In genomic region chr4:32055151-32056052, GRCm38 (mm10) we compare ENCODE assay signal across 8 mouse cellular contexts.
DNase-seq lines count a peak whose midpoint lies in the region; ATAC-seq lines count a peak whose summit lies in the region.

No protein-coding gene starts in this region.

- no peaks in the 10 kb centered on the region for H3K27me3 ChIP-seq in midbrain, embryonic 11.5 days (ENCODE audit: control insufficient read depth, insufficient read depth, low read length)

- H3K9me3 ChIP-seq in midbrain, embryonic 11.5 days (ENCODE audit: control insufficient read depth, low read length), result no peaks in the 10 kb centered on the region

- peak overlapping the region; percentile 46 for H3K4me2 ChIP-seq in midbrain, embryonic 11.5 days

- peak overlapping the region; percentile 56 for H3K9ac ChIP-seq in midbrain, embryonic 11.5 days (ENCODE audit: low read length)

- H3K27ac ChIP-seq in midbrain, embryonic 11.5 days (ENCODE audit: low read depth, low read length), result no peak overlapping the region

- intact Hi-C loops in left cerebral cortex, postnatal 4 days (cut with DNase I), result loop anchor here (2.0 to 10.0 kb wide), 4 partner anchors 183 to 599 kb away; partner anchors contain the start of genes Bach2 and Mdn1

- H3K36me3 ChIP-seq in midbrain, embryonic 11.5 days (ENCODE audit: control insufficient read depth, insufficient read depth, low read length), result no peaks in the 10 kb centered on the region

- DNase-seq in adrenal gland, postnatal 10 days, result peak; percentile 90
- DNase-seq in embryo, embryonic 9.5 days (ENCODE audit: extremely low spot score), result peak; percentile 85
- DNase-seq in heart, adult 11 months, result peak; percentile 96
- DNase-seq in kidney, adult 11 months, result peak; percentile 74
- peak; percentile 84 for DNase-seq in left cerebral cortex, postnatal 4 days
- peak; percentile 98 for DNase-seq in midbrain, embryonic 11.5 days (ENCODE audit: low spot score, missing footprints)
- peak; percentile 85 for DNase-seq in right cerebral cortex, postnatal 4 days
- DNase-seq in yolk sac, embryonic 10.5 days (ENCODE audit: low spot score), result peak; percentile 64

- H3K4me3 ChIP-seq in midbrain, embryonic 11.5 days (ENCODE audit: low read depth, low read length), result peak overlapping the region; percentile 21; the same call in 1 of the 2 replicates

- peak; percentile 86 for ATAC-seq in midbrain, embryonic 11.5 days (ENCODE audit: low FRiP score)

- 26% methylated on average over 21 of the region's 21 CpGs for WGBS in midbrain, embryonic 11.5 days

- H3K4me1 ChIP-seq in midbrain, embryonic 11.5 days (ENCODE audit: control insufficient read depth, insufficient read depth, low read length), result 0 out of 2 replicates have a peak, but pooled peaks cover 3% of the 10 kb centered on the region
